24 mouse cellular contexts compared by ENCODE assay signal in genomic region chr14:111226926-111227325, GRCm38 (mm10).
DNase-seq lines count a peak whose midpoint lies in the region; TF ChIP-seq lines count a peak whose summit lies in the region.
"Had no signal": no experiment of that assay in that cellular context is flagged by ENCODE, and none has a peak within 500 bp of the region (broad histone marks: within the 10 kb centered on the region; RNA-seq: fewer than 3 reads in every experiment).

No protein-coding gene starts in this region.

- no peaks in the 10 kb centered on the region for H3K27me3 ChIP-seq in cerebellum, adult 2 months (ENCODE audit: control insufficient read depth, insufficient read depth, low read length)
- H3K27me3 ChIP-seq: CH12.LX; heart, embryonic 13.5 days; hindbrain, embryonic 13.5 days; intestine, embryonic 15.5 days had no signal

- intact Hi-C loops in heart, postnatal 36 days (cut with DNase I): no loop called here

- TF ChIP-seq POLR2A in cerebellum, adult 2 months (IDR thresholded peaks at IDR 0.05; ENCODE audit: borderline replicate concordance, insufficient read depth, low read length): no peak

- TF ChIP-seq CTCF in cerebellum, adult 2 months (IDR thresholded peaks at IDR 0.05; ENCODE audit: borderline replicate concordance, insufficient read depth, low read depth, low read length): no peak

- no peak overlapping the region for H3K27ac ChIP-seq in cerebellum, adult 2 months (ENCODE audit: insufficient read depth, low read length)
- H3K27ac ChIP-seq: embryonic facial prominence, embryonic 10.5 days; heart, adult 2 months; heart, embryonic 13.5 days; hindbrain, embryonic 13.5 days; intestine, embryonic 15.5 days had no signal

- H3K4me1 ChIP-seq in cerebellum, adult 2 months (ENCODE audit: control insufficient read depth, insufficient read depth, low read length): no peaks in the 10 kb centered on the region
- H3K4me1 ChIP-seq: embryonic facial prominence, embryonic 10.5 days; heart, embryonic 13.5 days; hindbrain, embryonic 13.5 days; intestine, embryonic 15.5 days had no signal

- DNase-seq in heart, adult 11 months: peak; percentile 60
- DNase-seq in heart, postnatal 36 days: no peak
- peak; percentile 31 for DNase-seq in brain, adult 2 months (ENCODE audit: low read depth, low spot score)
- peak; percentile 27 to 51 for DNase-seq in cerebellum, adult 2 months
- peak; percentile 52 to 56 for DNase-seq in cerebellum, postnatal 36 days
- no peak for DNase-seq in right cerebral cortex, adult 18-20 months
- DNase-seq in adrenal gland, postnatal 4 days (ENCODE audit: low spot score in 2 of 2): no peak
- DNase-seq: adrenal gland, adult 2 months; B cell, adult 2 months; forebrain, postnatal 0 days; gastrocnemius, postnatal 14 days; heart, adult 2 months; heart, postnatal 14 days; kidney, adult 8-10 months; kidney, postnatal 10 days; lung, adult 18-20 months; lung, postnatal 10 days; right cerebral cortex, postnatal 14 days; spleen, adult 18-20 months had no signal

- no peak overlapping the region for H3K4me3 ChIP-seq in cerebellum, adult 2 months (replicated peaks; ENCODE audit: insufficient read depth, low read depth, low read length)
- H3K4me3 ChIP-seq: embryonic facial prominence, embryonic 10.5 days; heart, adult 2 months; heart, embryonic 13.5 days; hindbrain, embryonic 13.5 days; intestine, embryonic 15.5 days had no signal

- 6% methylated on average over 6 of the region's 6 CpGs for WGBS in cerebellum, adult 2 months

Comparison
In these comparisons a context has a peak if more than half of its experiments do, and no peak if none do; other contexts are left out.
1. DNase-seq: peak in heart, adult 11 months (single experiment), brain, adult 2 months (single experiment), cerebellum, adult 2 months (2 of 2) and cerebellum, postnatal 36 days (2 of 2); none in heart, postnatal 36 days (0 of 2), right cerebral cortex, adult 18-20 months (single experiment) and adrenal gland, postnatal 4 days (0 of 2).